In the genomic region with DNA sequence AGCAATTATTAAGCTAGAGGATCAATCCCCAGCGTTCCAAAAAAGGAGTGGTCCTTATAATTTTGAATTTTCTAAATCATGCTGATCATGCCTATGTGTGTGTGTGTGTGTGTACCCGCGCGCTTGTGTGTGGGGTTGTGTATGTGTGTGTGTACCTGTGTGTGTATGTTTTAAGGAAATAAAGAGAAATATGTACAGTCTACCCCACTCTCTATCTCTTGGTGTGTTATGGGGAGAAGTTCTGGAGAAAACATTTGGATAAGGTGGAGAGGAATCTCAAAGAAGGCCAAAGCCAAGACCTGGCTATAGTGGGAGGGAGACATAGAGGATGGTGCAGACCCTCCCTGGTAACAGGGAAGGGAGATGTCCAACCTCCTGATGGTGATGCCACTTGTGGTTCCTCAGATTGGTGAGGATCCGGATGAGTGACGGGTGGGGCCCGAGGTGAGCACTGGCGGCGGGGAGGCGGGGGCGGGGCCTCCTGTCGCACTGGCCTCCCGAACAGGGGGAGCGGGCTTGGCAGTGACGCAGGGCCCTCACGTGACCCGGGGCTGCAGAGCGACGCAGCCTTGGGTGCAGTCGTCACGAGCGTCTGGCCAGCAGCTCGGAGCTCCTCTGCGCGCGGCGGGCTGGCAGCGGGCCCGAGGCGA, we compare ENCODE assay signal across 8 mouse cellular contexts. TPM values are rescaled to one million over a fixed set of nuclear protein-coding genes. Genes with fewer than 3 reads are reported as not detected.
A peak's percentile ranks its signal among the peaks of the same experiment; 100 is the strongest.
DNase-seq lines count a peak whose midpoint lies in the region; ATAC-seq lines count a peak whose summit lies in the region.
"Not testable (repeated sequence)": the region's sequence is repeated elsewhere in the genome, so short reads cannot be mapped to it uniquely, and the experiment has no call there.

A gene (plus strand): TSS at position 511 of the 650 bp plus-strand sequence.

- H3K4me3 ChIP-seq in embryonic facial prominence, embryonic 10.5 days, result peak within 1 kb of the TSS; percentile 59
- peak within 1 kb of the TSS; percentile 39 for H3K4me3 ChIP-seq in intestine, embryonic 15.5 days (replicated peaks)

- peak within 1 kb of the TSS; percentile 37; the same call in 1 of the 2 replicates for H3K9ac ChIP-seq in intestine, embryonic 15.5 days

- H3K4me1 ChIP-seq in embryonic facial prominence, embryonic 10.5 days, result peaks cover 17% of the 10 kb centered on the region
- H3K4me1 ChIP-seq in intestine, embryonic 15.5 days (replicated peaks), result not testable (repeated sequence)

- not testable (repeated sequence) for H3K9me3 ChIP-seq in embryonic facial prominence, embryonic 10.5 days; intestine, embryonic 15.5 days

- peak; percentile 92 for ATAC-seq in activated CD4-positive, CD25-positive, alpha-beta regulatory T cell, adult 4 months
- ATAC-seq in intestine, embryonic 15.5 days, result peak; percentile 98

- H3K36me3 ChIP-seq in embryonic facial prominence, embryonic 10.5 days (replicated peaks), result peaks cover 15% of the 10 kb centered on the region
- H3K36me3 ChIP-seq in intestine, embryonic 15.5 days, result not testable (repeated sequence)

- H3K27ac ChIP-seq in embryonic facial prominence, embryonic 10.5 days (replicated peaks), result peak within 1 kb of the TSS; percentile 82
- H3K27ac ChIP-seq in intestine, embryonic 15.5 days, result not testable (repeated sequence)

- peak within 1 kb of the TSS; percentile 41 for H3K4me2 ChIP-seq in intestine, embryonic 15.5 days (replicated peaks)

- H3K27me3 ChIP-seq in embryonic facial prominence, embryonic 10.5 days (replicated peaks; ENCODE audit: low read depth, poor library complexity, severe bottlenecking), result peaks cover 18% of the 10 kb centered on the region
- not testable (repeated sequence) for H3K27me3 ChIP-seq in intestine, embryonic 15.5 days (replicated peaks)

- DNase-seq in embryonic facial prominence, embryonic 10.5 days (ENCODE audit: low spot score), result peak; percentile 35
- peak; percentile 96 for DNase-seq in heart, adult 11 months
- peak in 1 of 2 experiments; percentile 73 for DNase-seq in left cerebral cortex, adult 8-10 months (ENCODE audit: low spot score in 2 of 2)
- DNase-seq in lung, postnatal 25 days (ENCODE audit: low spot score), result peak; percentile 51
- peak; percentile 61 for DNase-seq in ovary, postnatal 36 days (ENCODE audit: low spot score)
- DNase-seq in thymus, postnatal 36 days, result peak; percentile 54 to 76

- 52% methylated on average over 6 of the region's 30 CpGs for WGBS in embryonic facial prominence, embryonic 10.5 days
- 65% methylated on average over 6 of the region's 30 CpGs for WGBS in intestine, embryonic 15.5 days

RNA-seq across cellular contexts. Expression of the gene that starts here (rescaled TPM):
- 10 to 100 TPM; 72.1 to 86.9 TPM for polyA plus RNA-seq in activated CD4-positive, CD25-positive, alpha-beta regulatory T cell, adult 4 months (2017; shearing (Covaris generic))
- 691 TPM in 2 replicates for polyA plus RNA-seq in embryonic facial prominence, embryonic 10.5 days (2016; fragmentation: Nextera tagmentation; extraction: Ambion mirVana)
- polyA plus RNA-seq in intestine, embryonic 15.5 days (2015; fragmentation: Nextera tagmentation; extraction: Ambion mirVana), result 383 and 402 TPM in 2 replicates
- 100 to 1,000 TPM; 252 to 326 (median 281) TPM for total RNA-seq in left cerebral cortex, adult 8-10 months (2022)
